Mouse (Mus musculus) liver, embryonic 14.5 days (tissue): ENCODE results near the gene Olfr198.
"Not testable (repeated sequence)": the region's sequence is repeated elsewhere in the genome, so short reads cannot be mapped to it uniquely, and the experiment has no call there.

Experiments
- CTCF ChIP-seq: IDR thresholded peaks from 2 replicates; pipeline ENCODE4 v1.5.1; 2016; ENCODE audit warnings: antibody characterized with exemption, low read depth, control low read depth
- EP300 ChIP-seq: IDR thresholded peaks from 2 replicates; pipeline ENCODE4 v1.6.1; 2016; ENCODE audit warnings: antibody characterized with exemption, low read depth

GRCm38 (mm10) chr16:59203433-59203832 lies at the start of gene Olfr198:
- TF ChIP-seq CTCF, EP300: not testable (repeated sequence)
